Mouse (Mus musculus) heart, embryonic 13.5 days (tissue): ENCODE data around the gene BC005537. TPM values are rescaled to one million over a fixed set of nuclear protein-coding genes. Genes with fewer than 3 reads are reported as not detected.

Experiments
- ATAC-seq: fragments of 200-750 bp; cut with Nextera tagmentation; 2 replicates; pipeline ENCODE4 v1.8.0; 2017; ENCODE audit warnings: moderate TSS enrichment; ENCODE audit not compliant: insufficient number of reproducible peaks, low FRiP score, low TSS enrichment; ENCODE audit errors: extremely low read depth
- H3K27ac ChIP-seq: fragments of 300-500 bp; sonication (generic); replicated peaks from 2 replicates; pipeline ENCODE4 v1.5.1; 2015; ENCODE audit warnings: moderate library complexity, mild to moderate bottlenecking, inconsistent platforms
- H3K27me3 ChIP-seq: fragments of 300-500 bp; sonication (generic); replicated peaks from 2 replicates; pipeline ENCODE4 v1.6.1; 2015; ENCODE audit warnings: mild to moderate bottlenecking, inconsistent platforms
- H3K36me3 ChIP-seq: fragments of 300-500 bp; sonication (generic); 2 replicates; pipeline ENCODE4 v1.6.1; 2015; ENCODE audit warnings: mild to moderate bottlenecking, inconsistent platforms
- H3K4me1 ChIP-seq: fragments of 300-500 bp; sonication (generic); 2 replicates; pipeline ENCODE4 v1.6.1; 2015; ENCODE audit warnings: inconsistent platforms
- H3K4me2 ChIP-seq: fragments of 300-500 bp; sonication (generic); 2 replicates; pipeline ENCODE4 v1.6.1; 2015; ENCODE audit warnings: inconsistent platforms, mild to moderate bottlenecking, moderate library complexity
- H3K4me3 ChIP-seq: fragments of 300-500 bp; sonication (generic); 2 replicates; pipeline ENCODE4 v1.5.1; 2015; ENCODE audit warnings: moderate library complexity, mild to moderate bottlenecking, inconsistent platforms
- H3K9ac ChIP-seq: fragments of 300-500 bp; sonication (generic); 2 replicates; pipeline ENCODE4 v1.6.1; 2015; ENCODE audit warnings: inconsistent platforms, mild to moderate bottlenecking, moderate library complexity
- H3K9me3 ChIP-seq: fragments of 300-500 bp; sonication (generic); 2 replicates; pipeline ENCODE4 v1.6.1; 2016; ENCODE audit warnings: inconsistent platforms
- whole genome bisulfite sequencing: fragments of 180-500 bp; shearing (Covaris S2); methylation state at CpG from one replicate; pipeline ENCODE4 v1.1.7; 2015; ENCODE audit warnings: mixed read lengths; 5-methylcytosine and 5-hydroxymethylcytosine counted together
- polyA plus RNA-seq: library from polyadenylated mRNA; unstranded; fragments of >200 nt; fragmentation: Nextera tagmentation; extraction: Ambion mirVana; gene quantifications from 2 replicates; pipeline ENCODE4 v1.2.1, GENCODE M21; 2015

BC005537 gene
- polyA plus RNA-seq, 1 experiment from 2014 or later: 8.5 TPM

DNA sequence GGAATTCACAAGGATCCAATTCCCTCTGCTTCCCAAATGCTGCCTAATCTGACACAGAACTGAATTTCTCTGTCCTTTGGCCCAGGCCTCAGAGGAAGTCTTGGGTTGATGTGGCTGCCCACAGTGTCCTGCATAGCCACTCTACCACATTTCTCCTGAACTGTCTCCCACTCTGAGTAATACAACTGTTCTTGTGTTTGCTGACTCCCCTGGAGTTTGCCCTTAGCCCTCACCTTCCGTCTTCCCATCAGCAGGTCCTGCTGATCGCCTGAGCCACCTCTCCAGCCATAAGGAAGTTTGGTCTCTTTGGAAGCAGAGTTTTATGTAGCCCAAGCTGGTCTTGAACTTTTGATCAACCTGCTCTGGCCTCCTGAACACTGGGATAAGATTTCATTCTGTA, 50.5 kb downstream of the BC005537 start:
- H3K27me3 ChIP-seq: no peaks in the 10 kb centered on the region
- no peak overlapping the region for H3K4me3 ChIP-seq
- H3K4me1 ChIP-seq: peaks cover 4% of the 10 kb centered on the region
- H3K27ac ChIP-seq: no peak overlapping the region
- WGBS: 75% methylated on average over 2 of the region's 2 CpGs
- H3K4me2 ChIP-seq: no peak overlapping the region
- no peaks in the 10 kb centered on the region for H3K36me3 ChIP-seq
- no peak overlapping the region for H3K9ac ChIP-seq
- H3K9me3 ChIP-seq: no peaks in the 10 kb centered on the region
- no peak for ATAC-seq

DNA sequence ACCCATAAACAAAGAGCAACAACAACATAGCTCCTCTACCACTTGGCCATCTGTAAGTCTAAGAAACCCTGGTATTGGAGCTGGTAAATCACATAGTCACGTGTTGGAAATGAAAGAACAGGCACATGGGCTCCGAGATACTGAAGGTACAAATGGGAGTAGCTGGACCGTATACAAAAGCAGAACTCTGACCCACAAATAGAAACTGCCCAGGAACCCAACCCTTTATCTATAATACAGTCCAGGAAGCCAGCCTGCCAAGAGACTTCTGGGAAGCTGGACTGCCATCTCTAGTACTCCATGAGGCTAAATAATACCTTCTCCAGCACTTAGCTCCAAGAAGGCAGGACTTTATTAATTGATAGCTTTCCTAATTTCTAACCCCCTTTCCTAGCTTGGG, 51.1 kb downstream of the BC005537 start:
- Histone ChIP-seq H3K9me3 (no peaks in the 10 kb centered on the region), H3K4me3 (no peak overlapping the region), H3K27me3 (no peaks in the 10 kb centered on the region), H3K9ac (no peak overlapping the region), H3K4me1 (peaks cover 6% of the 10 kb centered on the region), H3K36me3 (no peaks in the 10 kb centered on the region), H3K27ac (no peak overlapping the region), H3K4me2 (no peak overlapping the region)
- WGBS: 51% methylated on average over 3 of the region's 3 CpGs
- ATAC-seq: no peak

DNA sequence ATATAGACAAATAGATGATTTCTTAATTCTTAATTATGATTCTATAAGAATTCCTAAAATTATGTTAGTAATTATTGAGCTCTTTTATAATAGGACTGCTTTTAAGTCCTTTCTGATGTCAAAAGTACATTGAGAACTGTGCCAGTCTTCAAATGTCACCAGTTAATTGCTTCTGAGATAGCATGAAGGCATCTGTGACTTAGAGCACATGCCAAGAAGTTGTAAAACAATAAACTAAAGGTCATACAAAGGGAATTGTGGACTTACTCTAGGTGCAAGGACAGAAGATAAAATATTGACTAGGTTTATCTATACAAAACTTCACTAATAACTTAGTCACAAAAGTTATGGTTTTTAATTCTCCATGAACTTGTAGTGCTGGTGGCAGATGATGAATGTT, 57.7 kb downstream of the BC005537 start:
- Histone ChIP-seq H3K4me2 (no peak overlapping the region), H3K4me3 (no peak overlapping the region), H3K4me1 (peaks cover 6% of the 10 kb centered on the region), H3K36me3 (no peaks in the 10 kb centered on the region), H3K27ac (no peak overlapping the region), H3K9me3 (no peaks in the 10 kb centered on the region), H3K9ac (no peak overlapping the region), H3K27me3 (no peaks in the 10 kb centered on the region)
- no peak for ATAC-seq

DNA sequence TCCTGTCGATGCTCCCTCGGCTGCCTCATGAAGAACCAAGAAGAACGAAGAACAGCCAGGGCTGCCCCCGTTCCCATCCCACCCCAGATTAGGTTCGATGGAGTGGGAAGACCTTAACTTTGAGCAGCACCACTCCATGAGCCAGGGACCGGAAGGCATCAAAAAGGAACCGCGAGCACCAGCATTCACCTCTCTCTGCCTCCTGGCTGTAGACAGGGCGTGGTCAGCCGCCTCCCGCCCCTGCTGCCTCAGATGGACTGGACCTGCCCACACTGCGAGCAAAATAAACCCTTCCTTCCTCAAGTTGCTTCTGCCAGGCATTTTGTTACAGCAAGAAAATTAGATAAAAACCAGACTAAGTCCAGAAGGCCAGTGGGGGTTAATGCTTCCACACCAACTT, 59.6 kb downstream of the BC005537 start:
- WGBS: 69% methylated on average over 12 of the region's 12 CpGs
- no peaks in the 10 kb centered on the region for H3K36me3 ChIP-seq
- H3K4me1 ChIP-seq: peaks cover 6% of the 10 kb centered on the region

DNA sequence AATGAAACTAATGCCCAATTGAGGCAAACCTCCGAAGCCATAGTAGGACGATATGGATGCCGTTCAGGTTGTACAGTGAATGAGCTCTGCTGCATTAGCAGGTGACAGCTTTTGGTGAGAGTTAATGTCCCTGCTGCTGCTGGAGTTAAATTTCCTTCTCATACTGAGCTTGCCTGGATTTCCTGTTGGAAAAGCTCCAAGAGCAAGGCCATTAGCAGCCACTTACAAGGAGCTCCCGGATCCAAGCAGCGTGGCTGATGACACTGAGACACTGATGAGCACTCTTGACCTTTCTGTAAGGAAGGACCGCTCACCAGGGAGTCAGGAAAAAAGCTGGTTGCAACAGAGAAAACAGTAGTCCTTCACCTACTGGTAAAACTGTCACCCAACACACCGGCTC, 60.6 kb downstream of the BC005537 start:
- Histone ChIP-seq H3K4me1 (peaks cover 6% of the 10 kb centered on the region), H3K27ac (no peak overlapping the region), H3K27me3 (no peaks in the 10 kb centered on the region), H3K4me2 (no peak overlapping the region), H3K9me3 (no peaks in the 10 kb centered on the region), H3K4me3 (no peak overlapping the region), H3K9ac (no peak overlapping the region), H3K36me3 (no peaks in the 10 kb centered on the region)
- 58% methylated on average over 7 of the region's 7 CpGs for WGBS
- no peak for ATAC-seq

More for the DNA sequence above, 59.6 kb downstream of the BC005537 start:
- no peak for ATAC-seq
- no peak overlapping the region for H3K4me2 ChIP-seq
- H3K27ac ChIP-seq: no peak overlapping the region
- H3K9ac ChIP-seq: no peak overlapping the region
- H3K27me3 ChIP-seq: no peaks in the 10 kb centered on the region
- no peak overlapping the region for H3K4me3 ChIP-seq
- H3K9me3 ChIP-seq: no peaks in the 10 kb centered on the region

DNA sequence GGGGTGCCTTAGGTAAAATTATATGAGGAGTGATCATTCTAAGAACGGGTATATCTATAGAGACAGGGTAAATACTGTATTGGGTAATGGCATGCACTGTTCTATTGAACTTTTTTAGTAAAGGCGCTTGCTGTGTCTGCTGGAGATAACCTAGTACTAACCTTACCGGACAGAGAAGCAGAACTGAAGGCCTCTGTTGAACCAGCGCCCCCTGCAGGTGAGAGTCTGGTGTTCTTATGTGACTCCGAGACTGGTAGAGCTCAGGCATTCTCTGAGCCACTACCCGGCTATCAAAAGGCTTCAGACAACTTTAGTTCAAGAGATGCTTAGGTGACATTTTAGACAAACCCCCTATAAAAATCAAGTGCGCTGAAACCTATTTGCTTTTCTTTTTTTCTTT, 61.1 kb downstream of the BC005537 start:
- Histone ChIP-seq H3K9me3 (no peaks in the 10 kb centered on the region), H3K4me3 (no peak overlapping the region), H3K4me2 (no peak overlapping the region), H3K4me1 (peaks cover 4% of the 10 kb centered on the region), H3K27ac (no peak overlapping the region), H3K27me3 (no peaks in the 10 kb centered on the region), H3K36me3 (no peaks in the 10 kb centered on the region), H3K9ac (no peak overlapping the region)
- WGBS: 58% methylated on average over 7 of the region's 7 CpGs
- ATAC-seq: no peak

Other genes starting within 250 kb of the BC005537 start
- gene Ripor2, start 219.5 kb upstream of the BC005537 start, polyA plus RNA-seq: 10.1 and 10.8 TPM in 2 replicates
- not detected in 2 replicates for gene Armh2, start 60.4 kb upstream of the BC005537 start, polyA plus RNA-seq
- gene Gmnn, start 39.7 kb upstream of the BC005537 start, polyA plus RNA-seq: 102 and 119 TPM in 2 replicates
- 210 and 242 TPM in 2 replicates for gene Acot13, start 29.9 kb downstream of the BC005537 start, polyA plus RNA-seq
- 30.4 and 34.0 TPM in 2 replicates for gene Tdp2, start 30.0 kb downstream of the BC005537 start, polyA plus RNA-seq
- 0.05 and 0.20 TPM in 2 replicates for gene D130043K22Rik, start 43.5 kb downstream of the BC005537 start, polyA plus RNA-seq
- gene Aldh5a1, start 136.0 kb downstream of the BC005537 start, polyA plus RNA-seq: 10.6 and 10.7 TPM in 2 replicates
- gene Gpld1, start 141.5 kb downstream of the BC005537 start, polyA plus RNA-seq: 0.24 and 0.33 TPM in 2 replicates
- 14.4 and 14.9 TPM in 2 replicates for gene Mrs2, start 218.7 kb downstream of the BC005537 start, polyA plus RNA-seq